Mouse (Mus musculus): Measurements from ENCODE around the gene Stk39.

DNA sequence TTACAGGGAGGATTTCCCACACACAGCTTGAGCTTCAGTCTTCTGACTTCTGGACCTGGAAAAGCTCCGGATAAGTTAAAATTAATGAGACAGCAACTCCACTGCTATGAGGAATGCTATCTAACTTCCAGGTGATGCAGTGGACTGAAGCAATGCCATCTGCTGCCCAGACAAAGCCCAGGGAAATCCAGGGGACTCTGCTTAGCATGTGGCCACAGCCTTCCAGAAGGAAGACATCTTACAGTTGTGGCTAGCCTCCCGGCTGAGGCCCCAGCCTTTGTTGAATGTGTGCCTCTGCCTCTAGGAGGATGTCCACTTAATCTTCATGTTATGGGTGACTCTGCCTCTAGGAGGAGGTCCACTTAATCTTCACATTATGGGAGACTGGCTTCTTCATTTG, 243.0 kb downstream of the Stk39 start:
- TF ChIP-seq GATA1 (IDR thresholded peaks at IDR 0.05; ENCODE audit: low read length) (no peak), TAL1 (IDR thresholded peaks at IDR 0.05; ENCODE audit: low read length) (no peak)

All from erythroblast, embryonic 14.5 days (primary cell).